Mouse (Mus musculus) duodenum, adult 2 months (tissue): ENCODE data around the gene Susd2. TPM values are rescaled to one million over a fixed set of nuclear protein-coding genes. Genes with fewer than 3 reads are reported as not detected.

ENCODE experiments used
- polyA plus RNA-seq: library from polyadenylated mRNA; depleted of rRNA; stranded (reverse); fragments of >200 nt; gene quantifications from 2 replicates; pipeline ENCODE4 v1.2.3, GENCODE M21; 2012; ENCODE audit warnings: low replicate concordance; rRNA removed

The Susd2 gene
- 13.4 and 185 TPM in 2 replicates for polyA plus RNA-seq

DNA sequence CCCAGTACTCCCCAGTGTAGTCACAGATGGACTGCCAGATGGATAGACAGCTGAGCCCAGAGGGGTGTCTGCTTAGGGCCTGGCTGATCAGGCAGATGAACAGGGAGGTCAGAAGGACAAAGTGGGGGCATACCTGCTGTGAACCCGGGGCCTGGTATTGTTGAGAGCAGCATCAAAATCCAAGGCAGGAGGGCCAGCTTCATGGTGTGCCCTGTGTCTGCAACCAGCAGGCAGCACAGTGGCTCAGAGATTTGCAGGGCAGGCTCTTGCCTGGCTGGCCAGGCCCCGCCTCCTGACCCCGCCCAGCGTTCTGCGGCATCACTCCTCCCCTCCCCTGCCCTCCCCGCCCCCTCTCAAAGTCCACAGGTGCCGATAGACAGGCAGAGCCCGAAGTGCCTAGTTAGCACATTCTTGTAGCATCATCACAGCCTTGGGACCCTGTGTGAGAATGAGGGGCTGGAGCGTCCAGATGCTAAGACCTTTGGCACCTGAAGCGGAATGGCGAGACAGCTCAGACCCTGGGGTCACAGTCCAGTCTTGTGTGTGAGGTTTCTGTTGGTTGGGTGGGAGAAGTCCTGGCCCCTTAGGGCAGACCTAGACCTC lies at the start of gene Susd2:
Gene Susd2, minus strand, starts transcription at position 268 of the 603 bp plus-strand sequence.

DNA sequence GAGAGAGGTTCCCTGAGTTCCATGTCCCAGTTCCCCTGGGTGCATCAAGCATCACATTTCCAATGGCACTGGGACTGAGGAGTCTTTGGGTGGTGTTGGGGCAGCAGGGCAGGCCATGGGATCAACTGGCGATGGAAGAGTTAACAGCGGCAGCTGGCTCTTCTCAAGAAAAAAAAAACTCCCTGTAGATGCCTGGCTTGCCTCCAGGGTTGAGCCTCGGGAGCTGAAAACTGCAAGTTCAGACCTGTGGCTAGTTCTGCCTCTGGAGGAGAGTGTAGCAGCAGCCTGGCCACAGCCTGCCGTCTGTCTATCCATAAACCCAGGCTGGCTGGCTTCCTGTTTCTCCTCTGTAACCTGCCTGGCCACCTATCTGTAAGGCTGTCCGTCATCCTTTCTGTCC lies 54.7 kb downstream of the Susd2 start, which contains the start of gene Ggt5:
Gene Ggt5, plus strand, starts transcription at position 212 of the 400 bp plus-strand sequence.

Other genes starting within 250 kb of the Susd2 start
- gene Upb1, start 242.9 kb downstream of the Susd2 start, polyA plus RNA-seq, result 2.4 TPM in 2 replicates
- gene Snrpd3, start 126.5 kb downstream of the Susd2 start, polyA plus RNA-seq, result 1.7 and 4.1 TPM in 2 replicates
- 150 and 217 TPM in 2 replicates for gene Gucd1, start 126.0 kb downstream of the Susd2 start, polyA plus RNA-seq
- gene Lrrc75b, start 83.7 kb downstream of the Susd2 start, polyA plus RNA-seq, result 1.2 and 2.3 TPM in 2 replicates
- 547 and 933 TPM in 2 replicates for gene Ggt1, start 82.4 kb downstream of the Susd2 start, polyA plus RNA-seq
- 26.8 and 33.3 TPM in 2 replicates for gene Ggt5, start 54.7 kb downstream of the Susd2 start, polyA plus RNA-seq
- 28.9 and 35.0 TPM in 2 replicates for gene Cabin1, start 120.3 kb upstream of the Susd2 start, polyA plus RNA-seq
- 72.5 and 123 TPM in 2 replicates for gene Ddt, start 129.4 kb upstream of the Susd2 start, polyA plus RNA-seq
- 0.35 and 0.62 TPM in 2 replicates for gene Gm20441, start 136.9 kb upstream of the Susd2 start, polyA plus RNA-seq
- gene Gstt3, start 137.4 kb upstream of the Susd2 start, polyA plus RNA-seq, result 54.3 and 60.2 TPM in 2 replicates
- 155 and 255 TPM in 2 replicates for gene Gstt1, start 154.6 kb upstream of the Susd2 start, polyA plus RNA-seq
- not detected in 2 replicates for gene Gstt4, start 178.5 kb upstream of the Susd2 start, polyA plus RNA-seq
- 143 and 478 TPM in 2 replicates for gene Gstt2, start 193.4 kb upstream of the Susd2 start, polyA plus RNA-seq
- gene Mif, start 216.2 kb upstream of the Susd2 start, polyA plus RNA-seq, result 800 and 939 TPM in 2 replicates
- gene Derl3, start 249.4 kb upstream of the Susd2 start, polyA plus RNA-seq, result 82.6 and 108 TPM in 2 replicates